Mouse (Mus musculus) liver, embryonic 14.5 days (tissue): ENCODE results near the gene Ankrd10. TPM values are rescaled to one million over a fixed set of nuclear protein-coding genes. Genes with fewer than 3 reads are reported as not detected.
"Not testable (repeated sequence)": the region's sequence is repeated elsewhere in the genome, so short reads cannot be mapped to it uniquely, and the experiment has no call there.

Experiments used
- ATAC-seq: fragments of 200-750 bp; cut with Nextera tagmentation; 2 replicates; pipeline ENCODE4 v1.8.0; 2017; ENCODE audit warnings: moderate number of reproducible peaks, mild to moderate bottlenecking, moderate library complexity; ENCODE audit not compliant: insufficient read depth
- DNase-seq, 3 experiments: peaks; one replicate each; pipeline ENCODE4 v3.0.0-alpha.2; 2012 to 2013; ENCODE audit warnings: low read depth in 3 of 3, low spot score in 3 of 3
- H3K27ac ChIP-seq: fragments of 300-500 bp; sonication (generic); 2 replicates; pipeline ENCODE4 v1.5.1; 2014; ENCODE audit warnings: moderate library complexity, mild to moderate bottlenecking, control low read depth, inconsistent platforms
- H3K27me3 ChIP-seq: fragments of 300-500 bp; sonication (generic); 2 replicates; pipeline ENCODE4 v1.6.1; 2014; ENCODE audit warnings: mild to moderate bottlenecking, low read length, moderate library complexity; ENCODE audit not compliant: control insufficient read depth, insufficient read depth
- H3K36me3 ChIP-seq: fragments of 300-500 bp; sonication (generic); replicated peaks from 2 replicates; pipeline ENCODE4 v1.6.1; 2014; ENCODE audit warnings: low read depth; ENCODE audit not compliant: control insufficient read depth, insufficient read depth
- H3K4me1 ChIP-seq, 2 experiments: fragments of 200-500 bp in 1 of 2; fragments of 300-500 bp in 1 of 2; sonication (generic) in 1 of 2; replicated peaks; 2 replicates each; pipeline ENCODE4 v1.6.1; 2012 to 2014; ENCODE audit warnings: antibody characterized with exemption in 1 of 2, inconsistent platforms in 1 of 2, low read length in 1 of 2; ENCODE audit not compliant: control insufficient read depth in 2 of 2, insufficient read depth in 2 of 2
- H3K4me2 ChIP-seq: fragments of 300-500 bp; sonication (generic); 2 replicates; pipeline ENCODE4 v1.6.1; 2014; ENCODE audit warnings: low read depth, mild to moderate bottlenecking, control low read depth, moderate library complexity
- H3K4me3 ChIP-seq, 2 experiments: fragments of 200-500 bp in 1 of 2; fragments of 300-500 bp in 1 of 2; sonication (generic) in 1 of 2; 2 replicates each; pipeline ENCODE4 v1.5.1; 2012 to 2014; ENCODE audit warnings: low read depth in 2 of 2, low read length in 2 of 2, mild to moderate bottlenecking in 2 of 2, control low read depth in 1 of 2, inconsistent platforms in 1 of 2, moderate library complexity in 1 of 2; ENCODE audit not compliant: insufficient read depth in 1 of 2
- H3K9ac ChIP-seq: fragments of 300-500 bp; sonication (generic); replicated peaks from 2 replicates; pipeline ENCODE4 v1.6.1; 2014; ENCODE audit warnings: mild to moderate bottlenecking, control low read depth, moderate library complexity
- H3K9me3 ChIP-seq: fragments of 300-500 bp; sonication (generic); 2 replicates; pipeline ENCODE4 v1.6.1; 2016; ENCODE audit warnings: low read length, mixed read lengths; ENCODE audit not compliant: control insufficient read depth
- CTCF ChIP-seq: IDR thresholded peaks from 2 replicates; pipeline ENCODE4 v1.5.1; 2016; ENCODE audit warnings: antibody characterized with exemption, low read depth, control low read depth
- EP300 ChIP-seq: IDR thresholded peaks from 2 replicates; pipeline ENCODE4 v1.6.1; 2016; ENCODE audit warnings: antibody characterized with exemption, low read depth
- WGBS: fragments of 180-500 bp; shearing (Covaris S2); extraction: QIAGEN DNeasy Blood & Tissue Kit; methylation state at CpG from one replicate; pipeline ENCODE4 v1.1.7; 2014; ENCODE audit not compliant: insufficient replicate concordance; 5-methylcytosine and 5-hydroxymethylcytosine counted together
- microRNA-seq: library from miRNA; unstranded; fragments of <30 nt; microRNA quantifications from one replicate; pipeline ENCODE4, GENCODE M21; 2016
- polyA plus RNA-seq, 2 experiments: library from polyadenylated mRNA; depleted of rRNA in 1 of 2; stranded (reverse) in 1 of 2; unstranded in 1 of 2; fragments of >200 nt; fragmentation: Nextera tagmentation in 1 of 2; extraction: Ambion mirVana in 1 of 2; gene quantifications; 2 replicates each; pipeline versions ENCODE4 v1.2.1 to v1.2.3; 2012 to 2014

Ankrd10 gene
- polyA plus RNA-seq, 2 experiments, result 17.6 to 24.8 TPM

DNA sequence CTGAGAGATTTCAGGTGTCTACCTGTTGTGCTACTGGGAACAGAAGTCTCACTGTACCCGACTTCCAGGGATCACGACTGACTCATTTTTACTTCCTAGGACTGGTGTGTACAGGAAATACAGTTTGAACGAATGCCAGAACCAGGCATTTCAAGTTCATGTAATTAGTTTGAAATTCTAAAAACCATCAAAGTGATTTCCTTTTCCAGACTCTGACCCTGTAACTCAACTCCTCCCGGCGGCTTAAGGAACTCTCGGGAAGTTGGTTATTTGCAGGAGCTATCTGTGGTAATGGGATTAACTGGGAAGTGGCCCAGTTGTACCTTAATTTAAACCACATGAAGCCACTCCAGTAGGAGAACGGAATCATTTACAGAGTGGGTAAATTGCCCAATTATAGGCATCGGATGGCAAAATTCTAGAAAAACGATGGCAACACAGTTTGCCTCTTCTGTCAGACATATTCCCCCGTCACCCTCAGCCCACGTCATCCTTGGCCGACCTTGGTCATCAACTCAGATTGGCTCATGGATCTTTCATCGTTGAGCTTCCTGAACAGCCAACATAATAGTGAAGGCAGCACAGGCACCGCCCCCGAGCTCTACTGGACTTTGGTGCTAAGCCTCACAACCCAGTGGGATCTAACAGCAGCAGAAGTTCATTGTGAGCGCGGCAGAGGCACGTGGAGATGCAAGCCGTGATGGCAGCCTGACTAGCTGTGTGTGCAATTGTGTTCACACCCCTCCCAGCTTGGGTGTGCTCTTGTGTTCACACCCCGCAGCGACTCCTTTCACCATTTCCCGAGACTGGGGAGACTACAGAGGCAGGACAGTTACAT lies 66.1 kb downstream of the Ankrd10 start:
- no peak overlapping the region for H3K27ac ChIP-seq
- H3K4me3 ChIP-seq, result no peak overlapping the region
- no peaks in the 10 kb centered on the region for H3K9me3 ChIP-seq
- H3K27me3 ChIP-seq, result no peaks in the 10 kb centered on the region
- H3K9ac ChIP-seq, result no peak overlapping the region
- ATAC-seq (no peak), DNase-seq (no peak)
- 0 out of 4 replicates have a peak, but pooled peaks cover 0 to under 1% of the 10 kb centered on the region in 2 experiments for H3K4me1 ChIP-seq
- 76% methylated on average over 22 of the region's 22 CpGs for WGBS
- H3K4me2 ChIP-seq, result no peak overlapping the region
- TF ChIP-seq EP300, result no peak
- TF ChIP-seq CTCF, result no peak
- H3K36me3 ChIP-seq, result no peaks in the 10 kb centered on the region; the same call in 1 of the 2 replicates

DNA sequence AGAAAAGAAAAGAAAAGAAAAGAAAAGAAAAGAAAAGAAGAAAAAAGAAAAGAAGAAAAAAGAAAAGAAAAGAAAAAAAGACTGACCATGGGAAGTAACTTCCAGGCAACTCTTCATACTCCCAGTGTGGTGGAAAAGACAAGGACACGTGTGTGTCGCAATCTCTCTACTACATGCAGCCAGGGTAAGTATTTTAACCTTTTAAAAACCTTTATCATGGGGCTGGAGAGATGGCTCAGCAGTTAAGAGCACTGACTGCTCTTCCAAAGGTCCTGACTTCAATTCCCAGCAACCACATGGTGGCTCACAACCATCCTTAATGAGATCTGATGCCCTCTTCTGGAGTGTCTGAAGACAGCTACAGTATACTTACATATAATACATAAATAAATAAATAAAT lies 67.4 kb downstream of the Ankrd10 start:
- not testable (repeated sequence) for H3K27ac ChIP-seq, ATAC-seq, H3K4me1 ChIP-seq, H3K27me3 ChIP-seq, H3K9ac ChIP-seq, DNase-seq, H3K36me3 ChIP-seq, H3K4me3 ChIP-seq, H3K4me2 ChIP-seq, H3K9me3 ChIP-seq
- WGBS, result 75% methylated on average over 2 of the region's 2 CpGs

DNA sequence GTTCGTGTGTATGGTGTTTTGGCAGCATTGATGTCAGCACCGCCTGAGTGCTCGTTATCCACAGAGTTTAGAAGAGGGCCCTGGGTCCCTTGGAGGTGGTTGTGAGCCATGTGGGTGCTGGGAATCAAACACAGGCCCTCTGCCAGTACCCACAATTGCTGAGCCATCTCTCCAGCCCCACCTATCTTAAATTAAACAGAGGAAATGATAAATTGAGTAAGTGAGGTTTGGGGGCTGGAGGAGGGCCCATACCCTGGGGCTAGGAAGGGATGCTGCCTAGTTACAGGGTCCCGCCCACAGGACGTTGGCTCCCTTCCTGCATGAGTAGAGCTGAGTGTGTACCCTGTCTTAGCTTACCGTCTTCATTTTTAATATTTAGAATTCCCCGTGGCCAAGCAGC lies 70.8 kb downstream of the Ankrd10 start:
- no peak overlapping the region for H3K9ac ChIP-seq
- no peak overlapping the region for H3K27ac ChIP-seq
- WGBS, result 77% methylated on average over 7 of the region's 7 CpGs
- no peak for TF ChIP-seq EP300
- no peak for TF ChIP-seq CTCF
- no peak overlapping the region for H3K4me3 ChIP-seq
- no peak for ATAC-seq
- H3K4me1 ChIP-seq, result peaks cover 0 to 4% of the 10 kb centered on the region in 2 experiments; a peak in 2 of 4 replicates
- H3K4me2 ChIP-seq, result no peak overlapping the region
- no peaks in the 10 kb centered on the region for H3K9me3 ChIP-seq
- no peaks in the 10 kb centered on the region for H3K27me3 ChIP-seq
- DNase-seq, result no peak
- peaks cover 19% of the 10 kb centered on the region for H3K36me3 ChIP-seq

DNA sequence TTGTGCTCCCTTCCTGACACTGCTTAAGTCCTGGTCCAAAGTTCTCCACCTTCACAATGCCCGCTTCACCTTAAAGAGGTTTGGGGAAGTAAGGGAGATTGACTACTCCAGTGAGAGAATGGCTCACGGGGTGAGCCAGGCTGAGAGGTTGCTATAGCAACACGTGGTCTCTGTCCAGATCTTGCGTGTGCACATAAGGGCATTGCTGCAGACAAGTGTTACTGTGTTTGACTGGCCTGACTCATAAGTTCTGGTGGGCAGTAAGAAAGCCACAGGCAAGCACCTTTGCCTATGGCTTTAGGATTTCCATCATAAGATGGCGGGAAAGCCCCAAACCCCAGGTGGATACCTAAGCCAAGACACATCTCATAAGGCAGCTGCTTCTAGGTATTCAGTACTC lies 71.3 kb downstream of the Ankrd10 start:
- no peak overlapping the region for H3K4me3 ChIP-seq
- TF ChIP-seq CTCF (no peak), EP300 (no peak)
- no peaks in the 10 kb centered on the region for H3K27me3 ChIP-seq
- WGBS, result 67% methylated on average over 5 of the region's 5 CpGs
- peaks cover 4 to 8% of the 10 kb centered on the region in 2 experiments for H3K4me1 ChIP-seq
- DNase-seq, result no peak
- no peak for ATAC-seq
- no peaks in the 10 kb centered on the region for H3K9me3 ChIP-seq
- H3K9ac ChIP-seq, result no peak overlapping the region
- no peak overlapping the region for H3K27ac ChIP-seq
- peaks cover 19% of the 10 kb centered on the region for H3K36me3 ChIP-seq
- H3K4me2 ChIP-seq, result no peak overlapping the region

Small RNA genes lying within 50 kb of the gene (microRNA-seq; reads per million reads assigned to microRNA genes)
- 6.3 reads per million, percentile 13 among the genes with 10 or more reads in this experiment for gene Mir7238

Other genes starting within 250 kb of the Ankrd10 start
- 2.7 and 2.8 TPM in 2 replicates for gene Rab20, start 157.0 kb downstream of the Ankrd10 start, polyA plus RNA-seq (2012; rRNA removed)
- gene Rab20, start 157.0 kb downstream of the Ankrd10 start, polyA plus RNA-seq (2014; fragmentation: Nextera tagmentation; extraction: Ambion mirVana), result 2.9 and 3.1 TPM in 2 replicates
- gene Naxd, start 138.3 kb downstream of the Ankrd10 start, polyA plus RNA-seq (2012; rRNA removed), result 26.9 and 29.8 TPM in 2 replicates
- 31.9 and 33.0 TPM in 2 replicates for gene Naxd, start 138.3 kb downstream of the Ankrd10 start, polyA plus RNA-seq (2014; fragmentation: Nextera tagmentation; extraction: Ambion mirVana)
- gene Cars2, start 85.0 kb downstream of the Ankrd10 start, polyA plus RNA-seq (2012; rRNA removed), result 18.2 and 18.8 TPM in 2 replicates
- 15.4 and 15.5 TPM in 2 replicates for gene Cars2, start 85.0 kb downstream of the Ankrd10 start, polyA plus RNA-seq (2014; fragmentation: Nextera tagmentation; extraction: Ambion mirVana)
- gene Ing1, start 80.2 kb downstream of the Ankrd10 start, polyA plus RNA-seq (2012; rRNA removed), result 9.3 and 15.6 TPM in 2 replicates
- gene Ing1, start 80.2 kb downstream of the Ankrd10 start, polyA plus RNA-seq (2014; fragmentation: Nextera tagmentation; extraction: Ambion mirVana), result 13.2 and 14.2 TPM in 2 replicates
- not detected in 2 replicates for gene 1700016D06Rik, start 65.3 kb upstream of the Ankrd10 start, polyA plus RNA-seq (2012; rRNA removed)
- gene 1700016D06Rik, start 65.3 kb upstream of the Ankrd10 start, polyA plus RNA-seq (2014; fragmentation: Nextera tagmentation; extraction: Ambion mirVana), result not detected in 2 replicates
- gene Arhgef7, start 92.0 kb upstream of the Ankrd10 start, polyA plus RNA-seq (2012; rRNA removed), result 6.4 and 6.5 TPM in 2 replicates
- gene Arhgef7, start 92.0 kb upstream of the Ankrd10 start, polyA plus RNA-seq (2014; fragmentation: Nextera tagmentation; extraction: Ambion mirVana), result 7.0 and 8.0 TPM in 2 replicates
- not detected in 2 replicates for gene Tex29, start 204.7 kb upstream of the Ankrd10 start, polyA plus RNA-seq (2012; rRNA removed)
- gene Tex29, start 204.7 kb upstream of the Ankrd10 start, polyA plus RNA-seq (2014; fragmentation: Nextera tagmentation; extraction: Ambion mirVana), result not detected in 2 replicates